Mouse (Mus musculus) kidney, adult 10 weeks (tissue): ENCODE measurements around the gene Hoxd3. TPM values are rescaled to one million over a fixed set of nuclear protein-coding genes. Genes with fewer than 3 reads are reported as not detected.

ENCODE experiments used
- polyA plus RNA-seq: library from polyadenylated mRNA; stranded (reverse); fragments of 350-450 nt; fragmentation: Illumina TruSeq; extraction: RNeasy Lipid Tissue Mini Kit (QIAGEN cat#74804); gene quantifications from one replicate; pipeline ENCODE4 v1.2.3, GENCODE M21; 2014; ENCODE audit warnings: low read depth, low replicate concordance

The Hoxd3 gene
- polyA plus RNA-seq = 2.8 TPM

DNA sequence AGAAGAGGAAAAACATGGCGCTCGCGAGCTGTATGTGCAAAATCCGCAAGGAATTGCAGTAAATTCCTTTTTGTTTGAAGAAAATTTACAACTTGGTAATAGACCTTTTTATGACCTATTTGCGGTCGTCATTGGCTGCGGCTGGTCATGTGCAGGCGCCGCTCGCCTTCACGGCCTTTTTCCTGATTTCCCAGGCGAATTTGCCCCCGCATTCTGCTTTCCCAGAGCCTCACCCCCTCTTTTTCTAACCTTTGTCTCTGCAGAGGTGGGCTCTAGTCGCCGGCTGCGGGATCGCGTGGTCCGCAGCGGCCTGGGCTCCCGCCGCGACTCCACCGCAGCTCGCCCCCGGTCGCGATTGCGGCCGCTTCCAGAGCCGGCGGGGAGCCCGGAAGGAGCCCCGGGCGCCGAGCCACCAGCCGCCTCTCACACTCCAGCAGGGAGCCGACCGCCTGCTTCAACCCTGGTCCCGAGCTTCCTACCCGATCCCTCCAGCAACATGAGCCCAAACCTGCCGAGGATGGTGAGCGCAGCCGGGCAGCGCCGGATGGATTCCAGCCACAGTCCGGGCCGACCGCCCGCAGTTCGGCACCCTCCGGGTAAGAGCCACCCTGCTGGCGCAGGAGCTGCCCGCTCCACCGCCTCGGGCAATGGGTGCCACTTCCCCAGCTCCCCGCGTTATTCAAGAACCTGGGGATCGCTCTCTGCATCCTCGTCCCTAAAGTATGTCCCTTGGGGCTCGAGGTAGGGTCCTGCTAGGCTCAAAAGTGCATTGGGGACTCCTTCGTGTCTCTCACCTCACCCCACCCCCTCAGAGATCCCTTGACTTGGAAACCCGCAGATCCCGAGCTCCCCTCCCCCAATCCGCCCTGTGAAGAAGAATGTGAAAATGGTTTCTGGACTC lies at the start of gene Hoxd3, which contains the start of gene Hoxd4:
Hoxd3 (plus strand) TSS at position 207 of the 901 bp plus-strand sequence.
Hoxd4 (plus strand) TSS at position 209 of the 901 bp plus-strand sequence.

DNA sequence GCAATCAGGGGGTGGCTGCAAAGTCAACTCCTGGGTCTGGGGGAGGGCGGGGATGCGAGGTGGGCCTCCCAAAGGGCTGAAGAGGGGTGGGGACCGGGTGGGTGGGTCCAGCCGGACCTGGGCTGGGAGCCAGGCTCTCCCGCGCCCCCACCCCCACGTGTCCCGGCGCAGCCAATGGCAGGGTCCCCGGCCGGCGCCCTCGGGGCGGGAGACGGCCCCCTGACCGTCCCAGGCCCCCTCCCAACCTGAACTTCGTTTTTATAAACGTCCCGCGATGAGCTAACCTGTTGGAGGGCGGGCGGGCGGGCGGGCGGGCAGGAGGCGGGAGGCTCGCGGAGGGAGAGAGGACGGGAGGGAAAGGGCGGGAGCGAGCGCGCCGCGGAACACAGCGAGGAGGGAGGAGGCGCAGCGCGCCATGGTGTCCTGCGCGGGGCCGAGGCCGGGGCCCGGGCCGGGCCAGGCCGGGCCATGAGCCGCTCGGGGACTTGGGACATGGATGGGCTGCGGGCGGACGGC lies 43.8 kb upstream of the Hoxd3 start, which contains the start of gene Hoxd13:
Hoxd13 (plus strand) TSS at position 469 of the 516 bp plus-strand sequence.

DNA sequence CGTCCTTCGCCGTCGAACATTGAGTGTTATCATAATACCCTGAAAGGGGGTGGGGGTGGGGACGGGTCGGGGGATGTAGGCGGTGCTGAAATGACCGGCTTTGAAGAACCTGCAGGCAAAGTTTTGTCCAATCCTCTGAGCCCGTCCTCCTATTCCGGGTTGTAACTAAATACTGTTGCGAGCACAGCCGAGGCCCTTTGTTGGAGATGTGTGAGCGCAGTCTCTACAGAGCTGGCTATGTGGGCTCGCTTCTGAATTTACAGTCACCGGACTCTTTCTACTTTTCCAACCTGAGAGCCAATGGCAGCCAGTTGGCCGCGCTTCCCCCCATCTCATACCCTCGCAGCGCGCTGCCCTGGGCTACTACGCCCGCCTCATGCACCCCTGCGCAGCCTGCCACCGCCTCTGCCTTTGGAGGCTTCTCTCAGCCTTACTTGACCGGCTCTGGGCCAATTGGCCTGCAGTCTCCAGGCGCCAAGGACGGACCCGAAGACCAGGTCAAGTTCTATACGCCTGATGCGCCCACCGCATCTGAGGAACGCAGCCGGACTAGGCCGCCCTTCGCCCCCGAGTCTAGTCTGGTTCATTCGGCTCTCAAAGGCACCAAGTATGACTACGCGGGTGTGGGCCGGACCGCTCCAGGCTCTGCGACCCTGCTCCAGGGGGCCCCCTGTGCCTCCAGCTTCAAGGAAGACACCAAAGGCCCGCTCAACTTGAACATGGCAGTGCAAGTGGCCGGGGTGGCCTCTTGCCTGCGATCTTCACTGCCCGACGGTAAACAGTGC lies 36.7 kb upstream of the Hoxd3 start, which contains the start of gene Hoxd12:
Hoxd12 (plus strand) TSS at position 133 of the 785 bp plus-strand sequence.

DNA sequence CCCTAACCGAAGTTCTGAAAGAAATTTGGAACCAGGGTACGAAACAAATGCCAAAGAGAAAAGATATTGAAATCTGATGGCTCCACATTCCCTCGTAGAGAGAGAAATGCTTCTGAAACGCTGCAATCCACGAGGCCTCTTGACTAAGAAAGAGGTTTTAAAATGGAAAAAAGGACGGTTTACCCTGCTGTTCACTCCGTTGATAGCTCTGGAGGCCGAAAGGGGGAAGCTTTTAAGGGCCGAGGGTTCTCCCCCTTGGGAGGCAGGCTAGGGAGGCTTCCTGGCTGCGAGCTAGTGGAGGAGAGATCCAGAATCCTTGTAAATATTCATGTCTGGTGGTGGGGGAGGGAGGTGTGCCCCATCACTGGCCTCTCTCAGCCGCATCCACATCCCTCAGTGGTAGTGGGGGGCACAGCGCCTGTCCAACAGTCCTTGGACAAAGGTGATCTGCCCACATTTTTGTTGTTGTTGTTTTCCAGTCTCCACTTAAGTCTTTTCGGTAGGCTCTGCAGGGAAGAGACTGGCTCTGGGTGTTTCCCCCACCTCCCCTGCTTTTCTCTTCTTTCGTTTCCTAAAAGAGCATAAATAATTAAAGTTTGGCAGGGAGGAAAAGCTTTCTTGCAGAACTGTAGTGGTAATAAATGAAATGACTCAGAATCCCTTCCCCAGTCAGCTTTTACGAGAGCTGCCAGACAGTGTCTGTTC lies 32.7 kb upstream of the Hoxd3 start, which contains the start of gene Hoxd11:
Hoxd11 (plus strand) TSS at position 667 of the 705 bp plus-strand sequence.

DNA sequence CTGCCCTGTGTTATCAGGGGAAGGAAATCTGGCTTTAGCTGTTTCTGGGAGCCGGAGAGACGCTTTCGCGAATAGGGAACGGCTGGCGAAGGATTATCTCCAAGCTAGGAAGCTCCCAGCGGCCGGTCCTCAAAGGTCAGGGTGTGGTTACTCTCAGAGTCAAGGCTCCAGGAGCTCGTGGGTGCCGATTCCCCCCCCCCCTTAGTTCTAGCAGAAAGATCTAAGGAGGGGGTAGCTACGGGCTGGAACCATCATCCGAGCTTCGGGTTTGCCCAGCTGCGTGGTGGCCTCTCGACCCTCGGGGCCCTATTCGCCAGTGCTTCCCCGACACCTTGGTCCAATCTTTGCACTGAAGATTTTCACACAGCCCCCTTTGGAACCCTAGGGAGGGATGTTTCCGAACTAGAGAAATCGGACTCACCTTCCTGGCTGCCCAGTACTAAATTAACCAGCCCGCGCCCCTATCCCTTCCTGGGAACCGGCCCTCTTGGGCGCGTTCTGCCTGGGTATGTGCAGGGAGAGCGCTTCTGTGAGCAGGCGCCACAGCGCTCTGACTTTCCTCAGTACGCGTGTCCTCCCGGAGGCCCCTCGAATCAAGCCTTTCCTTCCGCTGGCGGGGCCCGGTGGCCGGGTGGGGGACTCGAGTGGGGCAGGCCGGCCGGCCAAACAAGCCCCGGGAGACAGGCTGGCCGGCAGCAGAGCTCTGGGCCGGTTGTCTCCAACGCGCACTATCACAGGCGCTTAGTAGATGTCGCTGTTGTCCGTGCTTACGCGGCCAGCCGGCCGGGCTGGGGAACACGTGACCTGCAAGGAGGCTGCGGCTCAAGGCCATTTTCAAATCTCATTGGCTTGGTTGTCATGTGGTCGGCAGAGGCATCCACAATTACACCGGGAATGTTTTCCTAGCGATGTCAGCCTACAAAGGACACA lies 20.4 kb upstream of the Hoxd3 start, which contains the start of gene Hoxd10:
Hoxd10 (plus strand) TSS at position 903 of the 930 bp plus-strand sequence.

DNA sequence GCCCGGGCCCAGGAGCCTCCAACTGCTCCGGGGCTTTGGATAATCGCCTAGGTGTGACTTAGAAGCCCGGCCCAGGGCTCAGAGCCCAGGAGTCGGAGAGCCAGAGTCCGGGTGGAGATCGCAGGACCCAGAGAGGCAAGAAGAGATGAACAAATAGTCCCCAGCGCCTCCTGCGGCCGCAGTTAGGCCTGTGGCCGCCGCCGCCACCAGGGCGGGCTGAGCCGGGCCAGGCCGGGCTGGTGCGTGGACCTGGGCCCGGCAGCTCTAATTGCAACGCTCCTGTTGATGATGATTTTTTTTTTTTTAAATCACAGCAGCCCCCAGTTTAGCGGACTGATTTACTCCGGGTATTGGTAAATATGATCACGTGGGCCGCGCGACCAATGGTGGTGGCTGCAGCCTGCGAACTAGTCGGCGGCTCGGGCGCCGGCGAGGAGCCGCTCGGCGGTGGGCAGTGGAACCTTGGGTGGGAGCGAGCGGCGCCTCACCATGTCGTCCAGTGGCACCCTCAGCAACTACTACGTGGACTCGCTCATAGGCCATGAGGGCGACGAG lies 14.1 kb upstream of the Hoxd3 start, which contains the start of gene Hoxd9:
Hoxd9 (plus strand) TSS at position 161 of the 555 bp plus-strand sequence.

DNA sequence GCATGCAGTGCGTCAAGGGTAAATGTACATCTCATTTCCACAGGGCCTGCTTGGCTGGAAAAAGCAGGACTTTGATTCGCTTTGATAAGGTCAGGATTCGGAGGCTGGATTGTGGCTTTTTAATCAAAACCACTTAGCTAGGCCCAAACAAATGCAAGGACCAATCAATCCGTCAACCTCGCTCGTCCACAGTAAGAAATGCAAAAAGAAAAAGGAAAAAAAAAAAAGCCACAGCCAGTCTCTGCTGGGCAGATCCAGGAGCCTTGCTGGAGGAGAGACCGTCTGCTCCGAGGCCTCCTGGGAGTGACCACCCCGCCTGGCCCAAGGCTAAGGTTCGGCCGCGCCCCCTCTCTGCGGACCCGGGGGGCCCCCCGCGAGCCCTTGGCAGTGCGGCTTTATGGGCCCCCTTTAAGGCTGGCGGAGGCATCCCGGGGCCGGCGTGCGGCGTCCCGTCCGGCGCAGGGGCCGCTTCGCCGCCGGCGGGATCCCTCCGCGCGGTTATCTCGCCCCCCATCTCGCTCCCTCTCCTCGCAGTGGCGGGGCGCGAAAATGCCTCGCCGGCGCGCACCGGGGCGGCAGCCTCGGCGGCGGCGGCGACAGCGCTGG lies 7.2 kb upstream of the Hoxd3 start, which contains the start of gene Hoxd8:
Hoxd8 (plus strand) TSS at position 223 of the 606 bp plus-strand sequence.

DNA sequence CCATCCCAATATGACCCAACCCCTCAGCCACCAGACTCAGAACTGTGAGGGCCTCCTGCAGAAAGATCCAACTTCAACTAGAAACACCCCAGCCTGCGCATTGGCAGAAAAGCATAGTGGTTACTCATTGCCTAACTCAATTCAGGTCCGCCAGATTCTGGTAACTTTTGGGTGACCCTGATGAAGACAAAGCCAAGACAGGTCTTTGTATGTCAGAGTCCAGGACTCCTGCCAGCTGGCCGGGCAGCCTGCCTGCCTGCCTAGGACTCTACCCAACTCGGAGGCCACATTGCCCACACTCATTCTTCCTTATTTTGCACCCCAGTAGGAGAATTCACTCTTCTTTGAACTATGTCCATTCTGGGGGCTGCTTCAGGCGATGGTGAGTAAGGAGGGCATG lies 14.8 kb downstream of the Hoxd3 start, which contains the start of gene Gm28230:
Gm28230 (plus strand) TSS at position 178 of the 400 bp plus-strand sequence.

DNA sequence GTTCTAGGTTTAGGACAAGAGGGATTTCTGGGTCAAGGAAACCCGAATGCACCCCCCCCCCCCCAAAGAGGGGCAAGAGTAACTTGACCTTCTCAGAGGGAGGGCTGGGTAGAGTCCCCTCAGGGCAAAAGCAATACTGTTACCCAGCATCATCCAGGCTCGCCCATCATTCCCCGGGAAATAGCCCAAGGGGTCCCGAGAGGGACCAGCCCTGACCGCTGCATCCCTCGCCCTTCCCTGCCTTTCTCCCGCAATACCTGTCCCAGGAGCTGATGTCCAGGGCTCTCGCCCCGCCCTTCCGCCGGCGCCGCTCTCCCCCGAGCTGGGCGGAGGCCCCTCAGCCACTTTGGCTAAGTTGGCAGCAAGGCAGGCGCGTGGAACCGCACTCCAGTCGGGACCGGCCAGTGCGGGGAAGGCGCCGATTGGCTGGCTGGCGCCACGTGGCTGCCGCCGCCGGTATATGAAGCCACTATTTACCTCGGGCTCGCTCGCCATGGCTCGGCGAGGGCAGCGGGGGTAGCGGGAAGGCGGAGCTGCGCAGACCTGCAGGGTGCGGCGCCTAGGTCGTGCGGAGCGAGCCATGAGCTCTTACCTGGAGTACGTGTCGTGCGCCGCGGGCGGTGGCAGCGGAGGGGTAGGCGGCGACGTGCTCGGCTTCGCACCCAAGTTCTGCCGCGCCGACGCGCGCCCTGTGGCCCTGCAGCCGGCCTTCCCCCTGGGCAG lies 51.0 kb downstream of the Hoxd3 start, which contains the start of gene Hoxd1:
Hoxd1 (plus strand) TSS at position 459 of the 723 bp plus-strand sequence.

Other genes with a start within 250 kb of the Hoxd3 start
- gene Lnpk, start 132.5 kb upstream of the Hoxd3 start, polyA plus RNA-seq = 17.8 TPM
- gene Evx2, start 52.4 kb upstream of the Hoxd3 start, polyA plus RNA-seq = not detected
- not detected for gene Hoxd13, start 43.6 kb upstream of the Hoxd3 start, polyA plus RNA-seq
- not detected for gene Hoxd12, start 36.9 kb upstream of the Hoxd3 start, polyA plus RNA-seq
- 3.2 TPM for gene Hoxd11, start 32.4 kb upstream of the Hoxd3 start, polyA plus RNA-seq
- gene Hoxd10, start 20.0 kb upstream of the Hoxd3 start, polyA plus RNA-seq = 24.9 TPM
- 30.3 TPM for gene Hoxd9, start 14.2 kb upstream of the Hoxd3 start, polyA plus RNA-seq
- gene Hoxd8, start 7.3 kb upstream of the Hoxd3 start, polyA plus RNA-seq = 197 TPM
- 5.3 TPM for gene Hoxd4, start within 50 bp of the Hoxd3 start, polyA plus RNA-seq
- gene Gm28230, start 14.8 kb downstream of the Hoxd3 start, polyA plus RNA-seq = 0.77 TPM
- 0.24 TPM for gene Hoxd1, start 51.1 kb downstream of the Hoxd3 start, polyA plus RNA-seq
- 235 TPM for gene Mtx2, start 113.9 kb downstream of the Hoxd3 start, polyA plus RNA-seq